Mouse (Mus musculus) fat pad, adult 2 months (tissue): ENCODE data around the gene Camta1.

Experiments
- DNase-seq: peaks from one replicate; pipeline ENCODE4 v3.0.0-alpha.2; 2011; ENCODE audit warnings: low read depth, low spot score; ENCODE audit errors: extremely low read depth

Gene Camta1

GRCm38 (mm10) chr4:151170658-151171057 is 691.0 kb downstream of the Camta1 start:
- no peak for DNase-seq

- no peak for DNase-seq
Observed at GRCm38 (mm10) chr4:151166969-151167368, 694.7 kb downstream of the Camta1 start.

GRCm38 (mm10) chr4:151165539-151165938 is 696.1 kb downstream of the Camta1 start:
- DNase-seq = no peak

GRCm38 (mm10) chr4:151164309-151164708 is 697.4 kb downstream of the Camta1 start:
- no peak for DNase-seq

GRCm38 (mm10) chr4:151161869-151162268 is 699.8 kb downstream of the Camta1 start:
- no peak for DNase-seq

- no peak for DNase-seq
Observed at GRCm38 (mm10) chr4:151160932-151161331, 700.7 kb downstream of the Camta1 start.

GRCm38 (mm10) chr4:151160476-151160875 is 701.2 kb downstream of the Camta1 start:
- no peak for DNase-seq

GRCm38 (mm10) chr4:151158250-151158649 is 703.4 kb downstream of the Camta1 start:
- DNase-seq = no peak

- DNase-seq = no peak
Observed at GRCm38 (mm10) chr4:151156904-151157303, 704.8 kb downstream of the Camta1 start.

- no peak for DNase-seq
Observed at GRCm38 (mm10) chr4:151155587-151155986, 706.1 kb downstream of the Camta1 start.

GRCm38 (mm10) chr4:151154306-151154705 is 707.4 kb downstream of the Camta1 start:
- no peak for DNase-seq

GRCm38 (mm10) chr4:151152010-151152409 is 709.7 kb downstream of the Camta1 start:
- DNase-seq = no peak

- DNase-seq = no peak
Observed at GRCm38 (mm10) chr4:151150842-151151241, 710.8 kb downstream of the Camta1 start.

- no peak for DNase-seq
Observed at GRCm38 (mm10) chr4:151150115-151150514, 711.6 kb downstream of the Camta1 start.

GRCm38 (mm10) chr4:151147541-151147940 is 714.1 kb downstream of the Camta1 start:
- no peak for DNase-seq

- DNase-seq = no peak
Observed at GRCm38 (mm10) chr4:151144121-151144520, 717.6 kb downstream of the Camta1 start.

GRCm38 (mm10) chr4:151141196-151141880 is 720.3 kb downstream of the Camta1 start:
- no peak for DNase-seq

- no peak for DNase-seq
Observed at GRCm38 (mm10) chr4:151140368-151140982, 721.2 kb downstream of the Camta1 start.

GRCm38 (mm10) chr4:151139053-151139840 is 722.4 kb downstream of the Camta1 start:
- no peak for DNase-seq

GRCm38 (mm10) chr4:151138586-151138985 is 723.1 kb downstream of the Camta1 start:
- DNase-seq = no peak

- peak; percentile 52 for DNase-seq
Observed at GRCm38 (mm10) chr4:151138135-151138534, 723.5 kb downstream of the Camta1 start.

- no peak for DNase-seq
Observed at GRCm38 (mm10) chr4:151137701-151138100, 724.0 kb downstream of the Camta1 start.
